Mouse (Mus musculus) heart, embryonic 10.5 days (tissue): ENCODE measurements around the gene Rabgap1l. TPM values are rescaled to one million over a fixed set of nuclear protein-coding genes. Genes with fewer than 3 reads are reported as not detected.

Experiments
- DNase-seq: peaks from one replicate; pipeline ENCODE4 v3.0.0-alpha.2; 2017; ENCODE audit warnings: low spot score
- H3K27ac ChIP-seq: fragments of 300-500 bp; sonication (generic); 2 replicates; pipeline ENCODE4 v1.5.1; 2016; ENCODE audit warnings: mild to moderate bottlenecking
- H3K27me3 ChIP-seq: fragments of 300-500 bp; sonication (generic); 2 replicates; pipeline ENCODE4 v1.6.1; 2016; ENCODE audit warnings: mild to moderate bottlenecking; ENCODE audit not compliant: poor library complexity, insufficient read depth, severe bottlenecking
- H3K36me3 ChIP-seq: fragments of 300-500 bp; sonication (generic); 2 replicates; pipeline ENCODE4 v1.6.1; 2016; ENCODE audit warnings: mild to moderate bottlenecking, moderate library complexity
- H3K4me1 ChIP-seq: fragments of 300-500 bp; sonication (generic); 2 replicates; pipeline ENCODE4 v1.6.1; 2016; ENCODE audit warnings: mild to moderate bottlenecking
- H3K4me3 ChIP-seq: fragments of 300-500 bp; sonication (generic); 2 replicates; pipeline ENCODE4 v1.5.1; 2016; ENCODE audit warnings: mild to moderate bottlenecking, moderate library complexity
- H3K9me3 ChIP-seq: fragments of 300-500 bp; sonication (generic); 2 replicates; pipeline ENCODE4 v1.6.1; 2016; ENCODE audit warnings: mild to moderate bottlenecking, moderate library complexity
- WGBS: fragments of 180-500 bp; shearing (Covaris S2); methylation state at CpG from one replicate; pipeline ENCODE4 v1.1.7; 2016; 5-methylcytosine and 5-hydroxymethylcytosine counted together
- polyA plus RNA-seq: library from polyadenylated mRNA; unstranded; fragments of >200 nt; fragmentation: Nextera tagmentation; extraction: Ambion mirVana; gene quantifications from 2 replicates; pipeline ENCODE4 v1.2.1, GENCODE M21; 2016

Rabgap1l gene
- polyA plus RNA-seq, 1 experiment from 2014 or later = 28.1 TPM

DNA sequence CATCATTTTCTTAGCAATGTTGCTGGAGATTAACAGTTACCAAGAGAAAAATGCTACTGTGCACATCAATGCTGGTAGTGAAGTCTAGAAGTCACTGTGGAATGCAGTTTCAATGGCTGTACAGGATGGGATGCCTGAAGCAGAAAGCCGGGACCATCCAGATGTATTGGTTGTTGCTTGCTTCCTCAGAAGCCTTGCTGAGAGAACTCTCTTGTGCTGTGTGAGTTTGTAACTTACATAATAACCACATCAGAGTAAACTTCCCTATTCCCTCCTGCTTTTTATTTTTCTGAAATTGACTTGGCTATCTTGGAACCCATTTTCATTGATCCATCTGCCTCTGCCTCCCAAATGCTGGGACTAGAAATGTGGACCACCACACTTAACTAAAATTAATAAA, 383.9 kb downstream of the Rabgap1l start:
- Histone ChIP-seq H3K27me3 (no peaks in the 10 kb centered on the region), H3K4me3 (no peak overlapping the region), H3K9me3 (no peaks in the 10 kb centered on the region), H3K4me1 (no peaks in the 10 kb centered on the region), H3K27ac (no peak overlapping the region), H3K36me3 (no peaks in the 10 kb centered on the region)
- 84% methylated on average over 1 of the region's 1 CpGs for WGBS
- DNase-seq = no peak

DNA sequence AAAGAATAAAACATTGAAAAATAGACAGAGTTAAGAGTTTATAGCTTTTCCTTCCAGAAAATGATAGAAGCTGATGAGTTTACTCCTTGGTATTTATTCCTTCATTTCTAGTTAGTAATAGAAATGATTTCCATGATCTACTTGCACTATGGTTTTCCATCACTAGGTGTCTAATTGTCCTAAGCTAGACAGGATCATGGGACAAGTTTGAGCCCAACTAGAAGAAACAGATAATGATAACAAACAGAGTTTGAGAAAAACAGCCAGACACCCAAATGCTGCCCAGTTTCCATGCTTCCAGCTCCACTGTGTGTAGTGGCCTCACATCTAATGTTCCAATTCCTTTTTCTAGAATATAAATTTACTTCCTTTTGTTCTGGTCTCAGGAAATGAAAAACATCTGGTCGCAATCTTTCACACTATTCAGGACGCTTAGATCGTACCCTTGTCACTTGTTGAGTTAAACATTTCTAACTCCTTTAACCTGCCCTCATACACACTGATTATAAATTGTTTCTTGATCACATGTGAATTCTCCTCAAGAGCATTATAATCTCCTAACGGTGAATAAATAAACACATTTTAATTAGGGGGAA, 384.6 kb downstream of the Rabgap1l start:
- Histone ChIP-seq H3K4me3 (no peak overlapping the region), H3K36me3 (no peaks in the 10 kb centered on the region), H3K4me1 (peaks cover 3% of the 10 kb centered on the region; the same call in 1 of the 2 replicates), H3K27me3 (no peaks in the 10 kb centered on the region), H3K27ac (no peak overlapping the region), H3K9me3 (no peaks in the 10 kb centered on the region)
- DNase-seq = no peak
- 74% methylated on average over 4 of the region's 4 CpGs for WGBS

DNA sequence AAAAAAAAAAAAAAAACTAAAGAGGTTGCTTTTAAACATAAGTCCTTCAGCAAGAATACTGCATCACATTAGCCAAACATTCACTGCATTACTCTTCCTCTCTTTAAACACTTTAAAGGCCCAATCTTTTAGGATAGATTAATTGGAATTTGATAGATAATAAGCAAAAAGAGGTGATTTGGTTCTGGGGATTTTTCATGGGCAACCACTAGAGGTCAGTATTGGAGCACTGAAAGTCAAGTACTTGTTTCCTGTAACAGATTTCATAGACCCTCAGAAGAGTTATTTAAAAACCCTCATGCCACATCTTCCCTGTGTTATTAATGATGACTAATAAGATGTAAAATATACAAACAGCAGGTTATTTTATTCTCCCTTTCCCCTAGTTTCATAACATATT, 393.6 kb downstream of the Rabgap1l start:
- no peaks in the 10 kb centered on the region for H3K9me3 ChIP-seq
- no peaks in the 10 kb centered on the region for H3K27me3 ChIP-seq
- H3K4me1 ChIP-seq = peaks cover 8% of the 10 kb centered on the region; the same call in 1 of the 2 replicates
- H3K4me3 ChIP-seq = no peak overlapping the region
- no peak for DNase-seq
- no peak overlapping the region for H3K27ac ChIP-seq
- H3K36me3 ChIP-seq = no peaks in the 10 kb centered on the region

DNA sequence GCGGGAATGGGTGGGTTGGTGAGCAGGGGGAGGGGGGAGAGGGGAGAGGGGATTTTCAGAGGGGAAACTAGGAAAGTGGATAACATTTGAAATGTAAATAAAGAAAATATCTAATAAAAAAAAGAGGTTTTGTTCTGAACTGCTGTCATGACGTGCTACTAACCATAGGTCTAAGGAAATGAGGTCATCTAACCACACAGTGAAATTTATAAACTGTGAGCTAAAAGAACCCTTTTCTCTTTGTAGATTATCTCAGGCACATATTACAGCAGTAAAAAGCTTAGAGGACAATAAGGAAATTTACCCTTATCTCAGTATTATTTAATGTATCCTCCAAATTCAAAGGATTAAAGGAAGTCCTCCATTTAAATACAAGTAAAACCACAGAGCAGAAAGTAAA, 396.0 kb downstream of the Rabgap1l start:
- H3K4me3 ChIP-seq = no peak overlapping the region
- 57% methylated on average over 2 of the region's 2 CpGs for WGBS
- H3K4me1 ChIP-seq = peaks cover 3% of the 10 kb centered on the region; the same call in 1 of the 2 replicates
- no peaks in the 10 kb centered on the region for H3K36me3 ChIP-seq
- H3K9me3 ChIP-seq = no peaks in the 10 kb centered on the region
- H3K27ac ChIP-seq = no peak overlapping the region
- H3K27me3 ChIP-seq = no peaks in the 10 kb centered on the region
- no peak for DNase-seq

DNA sequence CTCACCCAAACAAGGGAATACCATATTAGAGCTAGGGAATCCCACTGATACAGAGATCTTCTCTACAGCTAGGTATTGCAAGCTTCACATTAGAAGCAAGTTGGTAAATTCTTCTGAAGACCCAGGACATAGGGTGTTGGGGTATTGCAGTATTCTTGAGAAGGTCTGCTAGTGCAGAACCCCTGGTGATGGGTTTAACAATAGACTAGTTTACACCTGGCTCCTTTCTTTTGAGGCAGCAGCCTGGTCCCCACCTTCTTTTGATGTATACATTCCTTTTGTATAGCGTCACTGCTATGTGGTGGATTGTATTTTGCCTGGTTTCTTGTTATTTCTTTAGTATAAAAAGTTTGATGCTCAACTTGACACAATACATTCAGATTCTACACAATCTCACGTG, 405.6 kb downstream of the Rabgap1l start:
- H3K4me3 ChIP-seq = no peak overlapping the region
- no peaks in the 10 kb centered on the region for H3K4me1 ChIP-seq
- no peaks in the 10 kb centered on the region for H3K9me3 ChIP-seq
- H3K27ac ChIP-seq = no peak overlapping the region
- 69% methylated on average over 2 of the region's 2 CpGs for WGBS
- no peaks in the 10 kb centered on the region for H3K36me3 ChIP-seq
- no peaks in the 10 kb centered on the region for H3K27me3 ChIP-seq
- no peak for DNase-seq

DNA sequence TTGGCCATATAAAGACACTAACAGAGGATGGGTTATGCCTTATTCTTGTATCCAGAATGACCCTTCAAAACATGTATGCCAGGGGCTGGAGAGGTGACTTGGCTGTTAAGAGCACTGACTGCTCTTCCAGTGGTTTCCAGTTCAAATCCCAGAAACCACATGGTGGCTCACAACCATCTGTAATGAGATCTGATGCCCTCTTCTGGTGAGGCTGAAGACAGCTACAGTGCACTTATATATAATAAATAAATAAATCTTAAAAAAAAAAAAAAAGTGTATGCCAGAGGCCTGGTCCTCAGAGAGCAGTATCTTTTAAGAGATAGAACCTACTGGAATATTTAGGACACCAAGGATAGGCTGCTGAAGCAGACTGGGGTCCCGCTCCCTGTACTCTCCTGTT, 414.6 kb downstream of the Rabgap1l start:
- DNase-seq = no peak
- H3K27ac ChIP-seq = no peak overlapping the region
- WGBS = 83% methylated on average over 1 of the region's 1 CpGs

DNA sequence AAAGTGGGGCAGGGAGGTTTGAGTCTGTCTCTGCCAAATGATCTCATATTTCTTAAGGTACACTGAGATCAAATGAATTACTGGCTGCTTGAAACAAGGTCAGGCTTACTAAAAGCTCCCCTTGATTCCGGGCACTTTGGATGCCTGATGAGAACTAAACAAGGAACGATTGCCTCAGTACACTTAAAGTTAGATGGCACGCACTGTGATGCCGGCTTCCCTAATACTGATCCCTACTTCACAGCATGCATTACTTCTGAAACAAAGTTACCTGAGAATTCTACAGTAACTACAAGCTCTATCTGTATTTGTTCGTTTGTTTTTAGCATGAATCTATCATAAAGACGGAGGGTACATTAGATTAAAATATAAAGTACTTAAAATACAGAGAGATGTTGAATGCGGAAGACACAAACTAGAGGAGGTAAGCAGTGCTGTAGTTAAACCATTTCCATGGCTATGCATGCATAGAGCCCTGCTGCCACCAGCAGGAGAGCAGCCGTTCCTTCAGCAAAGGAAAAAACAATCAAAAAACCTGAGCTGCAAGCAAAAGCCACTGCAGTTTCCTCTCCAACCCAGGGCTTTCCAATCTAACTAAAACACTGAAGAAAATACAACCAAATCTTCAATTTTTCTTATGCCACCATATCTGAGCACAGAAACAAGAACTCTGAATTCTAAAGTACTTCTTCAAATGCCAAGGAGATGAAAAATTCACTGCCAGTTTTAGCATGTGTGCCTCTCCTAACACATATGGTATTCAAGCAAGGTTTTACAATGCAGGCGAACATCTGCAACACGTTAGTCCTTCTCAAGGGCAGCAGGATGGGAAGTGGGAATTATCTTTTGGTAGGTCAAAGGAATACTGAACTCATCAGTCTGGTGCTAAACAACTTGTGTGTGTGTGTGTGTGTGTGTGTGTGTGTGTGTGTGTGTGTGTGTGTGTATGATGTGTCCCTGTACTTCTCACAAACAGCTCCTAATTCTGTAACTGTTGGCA, 415.4 kb downstream of the Rabgap1l start:
- H3K4me3 ChIP-seq = no peak overlapping the region
- no peak overlapping the region for H3K27ac ChIP-seq
- no peaks in the 10 kb centered on the region for H3K36me3 ChIP-seq
- no peaks in the 10 kb centered on the region for H3K4me1 ChIP-seq
- 61% methylated on average over 10 of the region's 10 CpGs for WGBS
- H3K9me3 ChIP-seq = no peaks in the 10 kb centered on the region
- H3K27me3 ChIP-seq = no peaks in the 10 kb centered on the region
- DNase-seq = no peak

More for the DNA sequence above, 414.6 kb downstream of the Rabgap1l start:
- no peaks in the 10 kb centered on the region for H3K36me3 ChIP-seq
- no peaks in the 10 kb centered on the region for H3K4me1 ChIP-seq
- H3K4me3 ChIP-seq = no peak overlapping the region
- H3K27me3 ChIP-seq = no peaks in the 10 kb centered on the region
- H3K9me3 ChIP-seq = no peaks in the 10 kb centered on the region

DNA sequence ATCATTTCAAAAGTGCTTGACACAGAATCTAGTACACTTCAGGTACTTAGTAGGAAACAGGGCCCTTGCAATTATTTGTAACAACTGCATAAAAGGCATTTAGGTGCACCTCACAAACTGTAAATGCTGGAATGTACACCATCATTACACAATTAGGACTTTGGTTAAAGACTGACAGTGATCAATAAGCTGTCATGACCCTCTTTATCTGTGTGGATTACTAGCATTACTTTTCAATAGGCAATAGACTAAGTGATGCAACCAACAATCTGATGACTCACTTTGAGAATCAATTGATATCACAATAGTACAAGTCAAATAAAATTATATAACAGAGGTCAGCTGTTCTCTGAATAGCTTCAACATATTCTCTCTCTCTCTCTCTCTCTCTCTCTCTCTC, 418.5 kb downstream of the Rabgap1l start:
- Histone ChIP-seq H3K4me1 (no peaks in the 10 kb centered on the region), H3K27me3 (no peaks in the 10 kb centered on the region), H3K36me3 (no peaks in the 10 kb centered on the region), H3K27ac (no peak overlapping the region), H3K4me3 (no peak overlapping the region), H3K9me3 (no peaks in the 10 kb centered on the region)
- no peak for DNase-seq

DNA sequence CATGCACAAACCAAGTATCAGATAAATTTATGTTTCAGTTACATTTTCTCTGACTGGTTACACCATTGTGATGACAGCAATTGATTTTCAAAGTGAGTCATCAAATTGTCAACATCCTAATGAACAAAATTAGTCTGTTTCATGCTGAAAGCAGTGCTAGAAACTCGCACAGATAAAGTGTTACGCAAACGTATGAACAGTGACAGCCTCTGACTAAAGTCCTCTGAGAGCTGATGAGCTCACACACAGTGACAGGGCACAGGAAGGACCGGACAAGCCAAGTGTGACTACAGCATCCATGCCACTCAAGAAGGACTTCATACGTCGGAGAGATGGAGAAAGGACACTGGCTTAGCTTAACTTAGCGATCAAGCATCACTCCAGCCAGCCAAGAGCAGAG, 419.7 kb downstream of the Rabgap1l start:
- H3K27me3 ChIP-seq = no peaks in the 10 kb centered on the region
- no peak overlapping the region for H3K4me3 ChIP-seq
- no peak overlapping the region for H3K27ac ChIP-seq
- no peaks in the 10 kb centered on the region for H3K36me3 ChIP-seq
- DNase-seq = no peak
- H3K4me1 ChIP-seq = no peaks in the 10 kb centered on the region
- no peaks in the 10 kb centered on the region for H3K9me3 ChIP-seq
- 80% methylated on average over 7 of the region's 7 CpGs for WGBS

DNA sequence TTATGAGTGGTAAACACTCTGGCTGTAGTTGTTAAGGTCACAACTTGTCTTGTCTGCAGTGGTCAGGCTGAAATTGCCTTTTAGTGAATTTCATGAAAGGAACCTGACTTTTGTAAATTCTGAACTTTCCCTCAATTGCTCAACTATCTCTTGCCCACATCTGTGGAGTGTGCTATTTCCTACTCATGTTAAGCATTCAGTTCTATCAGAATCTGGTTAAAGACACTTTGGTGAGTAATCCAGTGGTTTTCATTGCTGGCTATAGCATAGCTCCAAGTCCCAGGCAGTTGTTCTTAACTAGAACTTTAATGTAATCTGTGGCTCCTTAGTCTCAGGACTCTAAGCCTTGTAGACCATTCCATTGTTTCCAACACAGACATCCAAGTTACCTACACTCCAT, 421.3 kb downstream of the Rabgap1l start:
- no peaks in the 10 kb centered on the region for H3K36me3 ChIP-seq
- H3K27ac ChIP-seq = no peak overlapping the region
- no peaks in the 10 kb centered on the region for H3K9me3 ChIP-seq
- H3K4me3 ChIP-seq = no peak overlapping the region
- DNase-seq = no peak
- H3K4me1 ChIP-seq = no peaks in the 10 kb centered on the region
- no peaks in the 10 kb centered on the region for H3K27me3 ChIP-seq

DNA sequence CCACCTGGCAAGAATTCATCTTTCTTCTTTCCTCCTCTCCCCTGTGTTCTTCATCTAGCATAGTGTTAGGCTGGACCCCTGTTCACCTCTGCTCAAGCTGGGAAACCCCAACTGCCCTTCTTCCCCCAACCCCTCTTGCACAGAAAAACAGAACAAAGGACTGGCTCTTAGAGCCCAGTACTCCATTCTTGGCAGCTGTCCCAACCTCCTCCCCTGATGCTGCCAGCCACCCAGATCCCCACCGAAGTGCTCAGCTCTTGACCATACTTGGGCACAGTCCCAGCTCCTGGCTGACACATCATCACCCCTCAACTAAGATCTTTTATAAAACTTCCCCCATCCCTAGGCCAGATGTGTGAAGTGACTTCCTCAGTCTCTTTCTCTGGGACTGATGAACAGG, 422.5 kb downstream of the Rabgap1l start:
- H3K36me3 ChIP-seq = no peaks in the 10 kb centered on the region
- H3K4me1 ChIP-seq = no peaks in the 10 kb centered on the region
- H3K4me3 ChIP-seq = no peak overlapping the region
- DNase-seq = no peak
- H3K27ac ChIP-seq = peak overlapping the region; percentile 74; the same call in 1 of the 2 replicates
- WGBS = 42% methylated on average over 1 of the region's 1 CpGs
- H3K9me3 ChIP-seq = no peaks in the 10 kb centered on the region
- H3K27me3 ChIP-seq = no peaks in the 10 kb centered on the region

DNA sequence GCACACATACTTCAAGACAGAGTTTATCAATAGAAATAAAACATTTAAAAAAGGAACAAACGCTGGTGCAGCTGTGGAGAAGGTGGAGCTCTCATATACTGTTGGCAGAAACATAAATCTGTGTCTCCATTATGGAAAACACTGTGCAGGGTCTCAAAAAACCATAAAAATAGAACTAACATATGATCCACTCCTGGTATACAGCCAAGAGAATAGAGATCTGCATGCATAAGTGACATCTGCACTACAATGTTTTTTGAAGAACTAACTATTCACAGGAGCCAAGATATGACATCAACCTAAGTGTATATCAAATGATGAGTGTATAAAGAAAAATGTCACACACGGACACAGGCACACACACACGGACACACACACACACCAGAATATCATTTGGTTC, 426.4 kb downstream of the Rabgap1l start:
- 83% methylated on average over 3 of the region's 3 CpGs for WGBS
- no peaks in the 10 kb centered on the region for H3K4me1 ChIP-seq
- H3K27ac ChIP-seq = no peak overlapping the region
- H3K27me3 ChIP-seq = no peaks in the 10 kb centered on the region
- DNase-seq = no peak
- no peaks in the 10 kb centered on the region for H3K36me3 ChIP-seq
- H3K9me3 ChIP-seq = no peaks in the 10 kb centered on the region
- no peak overlapping the region for H3K4me3 ChIP-seq

DNA sequence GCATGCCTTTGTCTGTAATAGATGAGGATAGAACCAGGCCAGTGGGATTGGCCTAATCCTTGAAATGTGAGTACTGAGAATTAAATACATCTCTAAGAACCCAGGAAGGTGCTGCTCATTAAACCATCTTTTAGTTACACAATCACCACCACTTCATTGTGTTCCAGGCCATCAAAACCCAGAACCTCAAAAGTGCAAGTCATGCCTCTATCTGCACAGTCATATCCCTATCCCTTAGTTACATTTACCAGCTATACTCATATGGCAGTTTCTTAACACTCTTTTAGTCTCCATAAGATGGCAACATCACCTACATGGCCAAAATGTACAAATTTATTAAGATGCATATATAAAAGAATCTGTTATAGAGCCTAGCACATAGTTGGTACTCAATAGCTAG, 435.7 kb downstream of the Rabgap1l start:
- no peaks in the 10 kb centered on the region for H3K27me3 ChIP-seq
- no peak overlapping the region for H3K4me3 ChIP-seq
- H3K4me1 ChIP-seq = peaks cover 1% of the 10 kb centered on the region; the same call in 1 of the 2 replicates
- H3K36me3 ChIP-seq = no peaks in the 10 kb centered on the region
- no peaks in the 10 kb centered on the region for H3K9me3 ChIP-seq
- DNase-seq = no peak
- no peak overlapping the region for H3K27ac ChIP-seq
